Mouse (Mus musculus): ENCODE results near the gene Arl8a.
A peak's percentile ranks its signal among the peaks of the same experiment; 100 is the strongest.
"Not testable (repeated sequence)": the region's sequence is repeated elsewhere in the genome, so short reads cannot be mapped to it uniquely, and the experiment has no call there.

Arl8a gene

DNA sequence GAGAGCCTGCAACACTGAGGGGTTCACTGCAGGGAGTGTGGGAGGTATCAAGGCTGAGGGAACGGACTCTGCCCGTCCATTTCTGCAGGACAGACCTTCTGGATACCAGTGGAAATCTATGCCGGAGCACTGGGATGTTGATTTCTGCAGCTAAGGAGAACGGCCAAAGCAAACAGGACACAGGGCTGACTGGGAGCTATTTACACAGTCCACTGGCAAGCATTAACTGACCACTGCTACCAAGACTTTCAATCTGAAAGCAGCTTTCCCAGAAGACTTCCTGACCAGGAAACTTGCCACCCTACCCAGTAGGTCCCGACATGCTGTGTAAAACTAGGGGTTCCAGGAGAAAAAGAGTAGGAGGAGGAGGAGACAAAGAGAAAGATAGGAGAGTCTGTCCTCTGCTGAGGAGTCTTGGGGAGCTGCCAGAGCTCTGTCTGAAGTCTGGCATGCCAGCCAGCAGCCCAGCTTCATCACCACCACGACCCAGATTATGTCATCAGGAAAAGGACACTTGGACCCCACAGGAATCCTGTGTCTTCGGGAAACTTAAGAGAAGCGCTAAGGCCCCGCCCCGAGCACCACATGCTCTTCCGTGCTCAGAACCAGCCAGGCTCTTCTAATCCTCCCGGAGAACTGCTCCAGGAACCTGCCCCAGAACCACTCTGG lies 23.1 kb downstream of the Arl8a start:
- no peak for DNase-seq (ENCODE audit: low spot score in 2 of 2)

- DNase-seq (ENCODE audit: low spot score in 2 of 2): no peak
These were observed 23.7 kb downstream of the Arl8a start for GRCm38 (mm10) chr1:135170299-135170698.

GRCm38 (mm10) chr1:135171202-135171601 lies 24.6 kb downstream of the Arl8a start:
- DNase-seq (ENCODE audit: low spot score in 2 of 2): no peak

- peak in 1 of 2 experiments; percentile 71 for DNase-seq (ENCODE audit: low spot score in 2 of 2)
These were observed 25.4 kb downstream of the Arl8a start for GRCm38 (mm10) chr1:135171984-135172383.

DNA sequence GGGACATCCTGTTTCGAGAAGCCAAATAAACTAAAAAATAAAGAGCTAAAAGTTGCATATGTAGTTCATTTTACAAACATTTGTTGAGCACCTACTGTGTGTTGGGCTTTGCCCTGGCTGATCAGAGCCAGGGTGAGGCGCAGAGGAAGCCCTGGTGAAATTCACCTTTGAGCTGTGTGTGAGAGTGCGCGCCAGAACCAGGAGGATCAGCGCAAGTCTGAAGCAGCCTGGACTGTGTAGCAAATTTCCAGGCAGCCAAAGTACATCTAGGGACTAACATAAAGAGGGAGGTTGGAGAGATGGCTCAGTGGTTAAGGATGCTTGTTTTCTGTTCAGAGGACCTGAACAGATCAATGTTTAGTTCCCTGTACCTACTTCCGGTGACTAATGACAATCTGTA lies 26.7 kb downstream of the Arl8a start:
- DNase-seq (ENCODE audit: low spot score in 2 of 2): no peak

DNA sequence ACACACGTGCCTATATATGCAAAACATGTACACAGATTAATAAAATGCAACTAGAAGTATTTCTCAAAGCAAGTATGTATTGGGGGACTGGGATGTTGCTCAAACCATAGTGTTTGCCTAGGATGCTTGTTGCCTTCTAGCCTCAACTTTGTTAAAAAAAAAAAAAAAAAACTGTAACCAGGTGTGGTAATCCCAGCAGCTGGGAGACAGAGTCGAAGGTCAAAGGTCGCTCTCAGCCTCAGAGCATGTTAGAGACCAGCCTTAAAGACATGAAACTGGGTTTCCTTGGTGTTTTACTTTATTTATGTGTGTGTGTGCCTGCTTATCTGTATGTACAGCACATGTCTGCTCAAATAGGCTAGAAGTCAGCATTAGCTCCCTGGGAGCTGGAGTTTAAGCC lies 28.6 kb downstream of the Arl8a start:
- no peak for DNase-seq (ENCODE audit: low spot score in 2 of 2)

DNA sequence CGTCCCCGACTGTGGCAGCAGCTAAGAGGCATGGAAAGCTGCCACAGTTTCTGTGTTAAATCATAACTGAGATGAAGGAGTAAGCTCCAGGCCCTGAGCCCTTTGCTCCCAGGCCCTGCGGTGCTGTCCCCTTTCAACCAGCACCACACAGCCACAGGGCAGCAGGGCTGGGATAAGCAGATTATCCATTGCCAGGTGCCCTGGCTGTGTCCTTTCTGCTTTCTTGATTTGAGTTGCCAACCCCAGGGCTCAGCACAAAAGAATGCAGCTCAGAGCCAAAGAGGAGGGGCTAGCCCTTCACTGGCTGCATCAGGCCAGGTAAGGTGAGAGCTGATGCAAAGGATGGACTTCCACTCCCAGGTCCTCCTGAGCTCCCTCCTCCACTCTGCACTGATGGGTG lies 31.1 kb downstream of the Arl8a start:
- no peak for DNase-seq (ENCODE audit: low spot score in 2 of 2)

GRCm38 (mm10) chr1:135178863-135179262 lies 32.2 kb downstream of the Arl8a start:
- no peak for DNase-seq (ENCODE audit: low spot score in 2 of 2)

GRCm38 (mm10) chr1:135180830-135181229 lies 34.2 kb downstream of the Arl8a start:
- DNase-seq (ENCODE audit: low spot score in 2 of 2): no peak

DNA sequence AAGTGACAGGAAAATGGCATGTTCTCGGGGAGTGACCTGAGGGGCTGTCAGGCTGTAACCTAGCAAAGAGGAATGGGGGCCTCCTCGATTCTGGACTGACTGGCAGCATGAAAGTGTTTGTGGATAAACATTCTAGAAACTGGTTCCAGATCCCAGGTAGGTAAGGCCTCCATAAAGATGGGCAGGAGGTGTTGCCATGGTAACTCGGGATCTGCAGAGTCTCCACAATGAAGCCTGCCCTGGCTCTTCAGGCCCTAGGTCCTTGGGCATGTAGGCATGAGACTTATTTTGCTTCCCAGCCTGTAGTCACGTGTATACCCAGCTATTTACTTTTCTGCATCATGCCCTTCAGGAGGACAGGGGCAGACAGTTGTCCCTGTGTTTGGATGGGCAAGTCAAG lies 34.7 kb downstream of the Arl8a start:
- no peak for DNase-seq (ENCODE audit: low spot score in 2 of 2)

- DNase-seq (ENCODE audit: low spot score in 2 of 2): no peak
These were observed 35.4 kb downstream of the Arl8a start for GRCm38 (mm10) chr1:135181880-135182623.

DNA sequence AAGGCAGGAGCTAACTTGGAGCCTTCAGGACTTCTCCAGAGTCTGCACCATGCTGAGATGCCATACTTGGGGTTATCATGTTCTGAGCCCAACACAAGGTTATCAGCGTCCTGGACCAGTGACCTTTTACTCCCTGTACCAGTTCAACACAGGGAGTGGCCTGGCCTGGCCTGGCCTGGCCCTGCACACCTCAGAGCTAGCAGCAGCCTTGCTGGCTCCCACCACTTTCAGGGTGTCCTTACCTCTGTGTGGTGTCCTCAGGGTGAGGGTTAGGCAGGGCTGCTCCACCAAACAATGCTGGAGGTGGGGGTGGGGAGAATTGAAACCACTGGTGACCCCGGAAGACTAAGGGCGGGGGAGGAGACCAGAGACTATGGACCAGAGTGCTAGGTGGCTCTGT lies 36.4 kb downstream of the Arl8a start:
- no peak for DNase-seq (ENCODE audit: low spot score in 2 of 2)

DNA sequence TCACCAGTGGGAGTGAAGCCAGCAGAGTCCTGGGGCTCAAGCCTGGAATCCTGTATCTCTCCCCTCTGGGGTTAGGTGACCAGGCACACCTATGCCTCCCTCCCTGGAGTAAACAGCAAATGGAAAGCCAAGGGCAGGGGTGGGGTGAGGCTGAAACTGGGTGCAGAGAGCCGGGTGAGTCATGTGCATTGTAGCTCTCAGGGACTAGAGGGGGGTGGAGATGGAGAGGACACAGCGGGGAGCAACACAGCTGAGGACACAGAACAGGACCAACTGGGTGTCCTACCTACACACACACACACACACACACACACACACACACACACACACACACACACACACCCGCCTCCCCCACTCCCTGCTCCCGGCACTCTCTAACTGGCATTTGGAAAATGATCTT lies 36.8 kb downstream of the Arl8a start:
- DNase-seq (ENCODE audit: low spot score in 2 of 2): no peak

- DNase-seq (ENCODE audit: low spot score in 2 of 2): no peak
These were observed 37.4 kb downstream of the Arl8a start for GRCm38 (mm10) chr1:135183941-135184570.

- no peak for DNase-seq (ENCODE audit: low spot score in 2 of 2)
These were observed 39.3 kb downstream of the Arl8a start for GRCm38 (mm10) chr1:135185936-135186335.

GRCm38 (mm10) chr1:135186427-135186826 lies 39.8 kb downstream of the Arl8a start:
- DNase-seq (ENCODE audit: low spot score in 2 of 2): no peak

DNA sequence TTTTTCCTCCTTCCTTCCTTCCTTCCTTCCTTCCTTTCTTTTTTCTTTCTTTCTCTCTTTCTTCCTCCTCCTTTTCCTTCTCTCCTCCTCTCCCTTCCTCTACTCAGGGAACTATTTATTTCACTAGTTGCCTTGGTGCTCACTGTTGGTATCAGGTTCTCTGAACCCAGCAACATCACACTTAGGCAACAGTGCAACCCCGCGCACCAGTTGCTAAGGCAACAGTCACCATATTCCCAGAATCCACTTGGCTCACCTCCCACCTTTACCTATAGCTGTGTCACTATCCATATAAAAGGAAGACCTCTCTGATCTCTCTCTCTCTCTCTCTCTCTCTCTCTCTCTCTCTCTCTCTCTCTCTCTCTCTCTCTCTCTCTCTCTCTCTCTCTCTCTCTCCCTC lies 40.4 kb downstream of the Arl8a start:
- not testable (repeated sequence) for DNase-seq (ENCODE audit: low spot score in 2 of 2)

- no peak for DNase-seq (ENCODE audit: low spot score in 2 of 2)
These were observed 41.6 kb downstream of the Arl8a start for GRCm38 (mm10) chr1:135188197-135188596.

GRCm38 (mm10) chr1:135189186-135189585 lies 42.6 kb downstream of the Arl8a start:
- DNase-seq (ENCODE audit: low spot score in 2 of 2): no peak

DNA sequence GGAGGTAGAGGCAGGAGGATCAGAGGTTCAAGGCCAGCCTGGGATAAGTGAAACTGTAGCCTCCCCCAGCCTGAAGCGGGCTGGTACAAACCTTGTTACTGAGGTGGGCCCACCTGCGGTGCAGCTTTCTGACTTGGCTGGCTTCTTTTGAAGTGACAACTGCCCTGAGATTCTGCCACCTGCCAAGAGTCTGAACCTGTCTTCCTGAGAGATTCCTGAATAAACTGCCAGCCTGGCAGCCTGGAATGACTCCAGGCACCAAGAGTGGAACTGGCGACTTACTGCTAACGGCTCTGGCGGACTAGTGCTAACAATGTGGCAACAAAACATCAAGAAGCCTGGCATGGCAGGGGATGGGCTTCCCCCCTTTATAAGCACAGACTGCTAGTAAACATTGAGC lies 47.7 kb downstream of the Arl8a start:
- not testable (repeated sequence) for DNase-seq (ENCODE audit: low spot score in 2 of 2)

DNA sequence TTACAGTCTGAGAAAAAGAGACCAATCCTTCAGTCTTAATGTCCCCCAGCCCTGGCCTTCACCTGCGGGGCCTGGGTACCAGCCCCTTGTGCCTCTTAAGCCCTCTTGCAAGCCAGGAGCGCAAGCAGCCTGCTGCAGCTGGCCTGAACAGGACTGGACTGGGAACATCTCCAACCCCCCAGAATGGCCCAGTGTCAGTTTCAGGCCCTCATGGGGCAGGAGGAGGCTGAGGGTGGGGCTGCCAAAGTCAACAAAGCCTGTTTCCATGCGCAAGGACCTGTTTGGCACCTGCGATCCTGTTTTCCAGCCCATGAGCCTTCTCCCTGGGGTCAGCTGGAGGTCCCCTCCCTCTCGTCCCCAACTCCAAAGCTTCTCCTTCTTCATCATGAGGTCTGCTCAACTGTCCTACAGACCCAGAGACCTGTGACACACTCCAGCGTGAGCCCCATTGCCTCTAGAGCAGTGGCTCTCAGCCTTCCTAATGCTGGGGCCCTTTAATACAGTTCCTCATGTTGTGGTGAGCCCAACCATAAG lies 49.4 kb downstream of the Arl8a start:
- DNase-seq (ENCODE audit: low spot score in 2 of 2): no peak

DNA sequence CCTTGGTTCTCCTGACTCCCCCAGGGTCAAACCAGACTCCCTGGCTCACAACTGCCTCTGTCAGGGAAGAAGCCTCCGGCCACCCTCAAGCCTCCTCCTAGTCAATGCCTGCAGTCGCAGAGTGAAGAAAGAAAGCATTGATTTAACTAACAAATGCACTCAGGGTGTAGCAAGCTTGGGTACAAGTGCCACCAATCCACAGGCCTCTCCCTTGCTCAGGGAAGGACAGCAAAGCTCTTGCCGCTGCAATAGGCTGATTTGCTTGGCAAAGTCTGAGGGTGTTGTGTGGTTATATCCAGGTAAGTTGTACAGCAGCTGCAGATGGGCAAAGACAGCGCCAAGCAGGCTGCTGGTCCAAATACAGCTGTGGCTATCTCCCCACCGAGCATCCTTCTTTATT lies 51.8 kb downstream of the Arl8a start:
- DNase-seq (ENCODE audit: low spot score in 2 of 2): no peak

Measured in cerebellum, postnatal 4 days (tissue).